ENCODE assay signal across 23 mouse cellular contexts in genomic region chr2:32724149-32724548, GRCm38 (mm10). TPM values are rescaled to one million over a fixed set of nuclear protein-coding genes. Genes with fewer than 3 reads are reported as not detected.
DNase-seq lines count a peak whose midpoint lies in the region; ATAC-seq and TF ChIP-seq lines count a peak whose summit lies in the region.
"Had no signal": no experiment of that assay in that cellular context is flagged by ENCODE, and none has a peak within 500 bp of the region (broad histone marks: within the 10 kb centered on the region; RNA-seq: fewer than 3 reads in every experiment).

No protein-coding gene starts in this region.

- H3K27me3 ChIP-seq in spleen, adult 2 months (ENCODE audit: control insufficient read depth, insufficient read depth, low read length): no peaks in the 10 kb centered on the region
- no peaks in the 10 kb centered on the region for H3K27me3 ChIP-seq in embryonic facial prominence, embryonic 10.5 days (replicated peaks; ENCODE audit: low read depth, poor library complexity, severe bottlenecking)
- H3K27me3 ChIP-seq: CH12.LX; embryonic facial prominence, embryonic 12.5 days; forebrain, embryonic 15.5 days; Patski had no signal

- no peaks in the 10 kb centered on the region for H3K9me3 ChIP-seq in embryonic facial prominence, embryonic 10.5 days
- H3K9me3 ChIP-seq: embryonic facial prominence, embryonic 12.5 days; forebrain, embryonic 13.5 days; forebrain, embryonic 15.5 days; G1E had no signal

- DNase-seq in spleen, adult 2 months (ENCODE audit: low read depth in 1 of 2, low spot score in 2 of 2): no peak
- no peak for DNase-seq in spleen, postnatal 4 days (ENCODE audit: low spot score in 2 of 2)
- peak; percentile 51 for DNase-seq in CD4-positive helper T cell, adult 2 months (ENCODE audit: low read depth, low spot score)
- DNase-seq in induced T-regulatory cell, adult 2 months (ENCODE audit: low read depth): peak; percentile 55
- DNase-seq in embryonic facial prominence, embryonic 10.5 days (ENCODE audit: low spot score): no peak
- DNase-seq: adrenal gland, adult 8-10 months; cerebellum, adult 11 months; cerebellum, adult 18-20 months; cerebellum, adult 8-10 months; cerebellum, adult 9-11 months; cerebellum, postnatal 14 days; cerebellum, postnatal 36 days; embryo, embryonic 11 days; forebrain, postnatal 0 days had no signal

- H3K4me3 ChIP-seq in spleen, adult 2 months (ENCODE audit: extremely low read depth, insufficient read depth, insufficient read length): no peak overlapping the region
- H3K4me3 ChIP-seq in embryonic facial prominence, embryonic 10.5 days: no peak overlapping the region
- H3K4me3 ChIP-seq: embryonic facial prominence, embryonic 12.5 days; forebrain, embryonic 13.5 days; forebrain, embryonic 15.5 days had no signal

- TF ChIP-seq POLR2A in spleen, adult 2 months (IDR thresholded peaks at IDR 0.05; ENCODE audit: low read depth, low read length): no peak

- TF ChIP-seq CTCF in spleen, adult 2 months (IDR thresholded peaks at IDR 0.05; ENCODE audit: extremely low read depth, insufficient read depth, insufficient read length, insufficient replicate concordance): no peak

- peaks cover 16% of the 10 kb centered on the region for H3K36me3 ChIP-seq in spleen, adult 2 months (ENCODE audit: control insufficient read depth, insufficient read depth, low read length)
- no peaks in the 10 kb centered on the region for H3K36me3 ChIP-seq in embryonic facial prominence, embryonic 10.5 days (replicated peaks)
- H3K36me3 ChIP-seq: embryonic facial prominence, embryonic 12.5 days; forebrain, embryonic 15.5 days; G1E had no signal

- peaks cover 37% of the 10 kb centered on the region; the same call in 1 of the 2 replicates for H3K4me1 ChIP-seq in spleen, adult 2 months (ENCODE audit: control insufficient read depth, insufficient read depth, insufficient read length)
- peaks cover 46% of the 10 kb centered on the region for H3K4me1 ChIP-seq in embryonic facial prominence, embryonic 10.5 days

- H3K27ac ChIP-seq in spleen, adult 2 months (ENCODE audit: insufficient read depth, low read length): peak overlapping the region; percentile 1; the same call in 1 of the 2 replicates
- no peak overlapping the region for H3K27ac ChIP-seq in embryonic facial prominence, embryonic 10.5 days (replicated peaks)
- H3K27ac ChIP-seq: embryonic facial prominence, embryonic 12.5 days; forebrain, embryonic 13.5 days; forebrain, embryonic 15.5 days had no signal

- 80% methylated on average over 4 of the region's 4 CpGs for WGBS in spleen, adult 2 months
- 74% methylated on average over 4 of the region's 4 CpGs for WGBS in embryonic facial prominence, embryonic 10.5 days

- no peak for ATAC-seq in cerebellum, adult (ENCODE audit: insufficient number of reproducible peaks, low FRiP score, low TSS enrichment)
- ATAC-seq: activated CD4-positive, CD25-positive, alpha-beta regulatory T cell, adult 4 months; forebrain, embryonic 13.5 days; forebrain, embryonic 15.5 days; forebrain, postnatal 0 days; Patski had no signal

RNA-seq across cellular contexts. Expression of gene Sh2d3c, which starts 3.3 kb away (rescaled TPM):
- 136 and 175 TPM in 2 replicates for polyA plus RNA-seq in spleen, adult 2 months (2012; rRNA removed)
- 27.1 and 27.5 TPM in 2 replicates for polyA plus RNA-seq in embryonic facial prominence, embryonic 10.5 days (2016; fragmentation: Nextera tagmentation; extraction: Ambion mirVana)

RNA-seq across cellular contexts. Expression of gene Cdk9, which starts 11.3 kb away (rescaled TPM):
- 125 and 154 TPM in 2 replicates for polyA plus RNA-seq in spleen, adult 2 months (2012; rRNA removed)
- polyA plus RNA-seq in embryonic facial prominence, embryonic 10.5 days (2016; fragmentation: Nextera tagmentation; extraction: Ambion mirVana): 130 and 135 TPM in 2 replicates

RNA-seq across cellular contexts. Expression of gene 6330409D20Rik, which starts 16.7 kb away (rescaled TPM):
- polyA plus RNA-seq in spleen, adult 2 months (2012; rRNA removed): 0.28 TPM in 1 of 2 replicates, not detected in the other
- polyA plus RNA-seq in embryonic facial prominence, embryonic 10.5 days (2016; fragmentation: Nextera tagmentation; extraction: Ambion mirVana): 0.52 and 0.57 TPM in 2 replicates
- polyA plus RNA-seq: C2C12, G1E, Patski had no signal

RNA-seq across cellular contexts. Expression of gene Fpgs, which starts 20.2 kb away (rescaled TPM):
- polyA plus RNA-seq in spleen, adult 2 months (2012; rRNA removed): 34.5 and 49.5 TPM in 2 replicates
- 33.5 and 35.5 TPM in 2 replicates for polyA plus RNA-seq in embryonic facial prominence, embryonic 10.5 days (2016; fragmentation: Nextera tagmentation; extraction: Ambion mirVana)

RNA-seq across cellular contexts. Expression of gene Tor2a, which starts 32.9 kb away (rescaled TPM):
- polyA plus RNA-seq in spleen, adult 2 months (2012; rRNA removed): 46.5 and 81.1 TPM in 2 replicates
- polyA plus RNA-seq in embryonic facial prominence, embryonic 10.5 days (2016; fragmentation: Nextera tagmentation; extraction: Ambion mirVana): 48.9 and 53.5 TPM in 2 replicates

Comparison
In these comparisons a context has a peak if more than half of its experiments do, and no peak if none do; other contexts are left out.
1. DNase-seq: peak in CD4-positive helper T cell, adult 2 months (single experiment) and induced T-regulatory cell, adult 2 months (single experiment); none in spleen, adult 2 months (0 of 2), spleen, postnatal 4 days (0 of 2) and embryonic facial prominence, embryonic 10.5 days (single experiment).